Mouse (Mus musculus) hindbrain, embryonic 15.5 days (tissue): Measurements from ENCODE around the gene Slc22a17. TPM values are rescaled to one million over a fixed set of nuclear protein-coding genes. Genes with fewer than 3 reads are reported as not detected.

Experiments used
- ATAC-seq: fragments of 200-750 bp; cut with Nextera tagmentation; 2 replicates; pipeline ENCODE4 v1.8.0; 2017; ENCODE audit warnings: low read depth, moderate number of reproducible peaks, moderate TSS enrichment; ENCODE audit not compliant: low FRiP score
- H3K27ac ChIP-seq: fragments of 300-500 bp; sonication (generic); replicated peaks from 2 replicates; pipeline ENCODE4 v1.5.1; 2015; ENCODE audit warnings: mild to moderate bottlenecking, inconsistent platforms
- H3K27me3 ChIP-seq: fragments of 300-500 bp; sonication (generic); 2 replicates; pipeline ENCODE4 v1.6.1; 2015; ENCODE audit warnings: control low read depth, inconsistent platforms
- H3K36me3 ChIP-seq: fragments of 300-500 bp; sonication (generic); 2 replicates; pipeline ENCODE4 v1.6.1; 2015; ENCODE audit warnings: control low read depth, inconsistent platforms
- H3K4me1 ChIP-seq: fragments of 300-500 bp; sonication (generic); replicated peaks from 2 replicates; pipeline ENCODE4 v1.6.1; 2015; ENCODE audit warnings: control low read depth, inconsistent platforms
- H3K4me2 ChIP-seq: fragments of 300-500 bp; sonication (generic); 2 replicates; pipeline ENCODE4 v1.6.1; 2015; ENCODE audit warnings: moderate library complexity, mild to moderate bottlenecking, inconsistent platforms
- H3K4me3 ChIP-seq: fragments of 300-500 bp; sonication (generic); 2 replicates; pipeline ENCODE4 v1.5.1; 2015; ENCODE audit warnings: mild to moderate bottlenecking, inconsistent platforms
- H3K9ac ChIP-seq: fragments of 300-500 bp; sonication (generic); 2 replicates; pipeline ENCODE4 v1.6.1; 2015; ENCODE audit warnings: inconsistent platforms
- H3K9me3 ChIP-seq: fragments of 300-500 bp; sonication (generic); 2 replicates; pipeline ENCODE4 v1.6.1; 2016; ENCODE audit warnings: control low read depth, inconsistent platforms
- WGBS: fragments of 180-500 bp; shearing (Covaris S2); methylation state at CpG from one replicate; pipeline ENCODE4 v1.1.7; 2015; 5-methylcytosine and 5-hydroxymethylcytosine counted together
- polyA plus RNA-seq: library from polyadenylated mRNA; unstranded; fragments of >200 nt; fragmentation: Nextera tagmentation; extraction: Ambion mirVana; gene quantifications from 2 replicates; pipeline ENCODE4 v1.2.1, GENCODE M21; 2015

The Slc22a17 gene
- polyA plus RNA-seq, 1 experiment from 2014 or later: 277 TPM

DNA sequence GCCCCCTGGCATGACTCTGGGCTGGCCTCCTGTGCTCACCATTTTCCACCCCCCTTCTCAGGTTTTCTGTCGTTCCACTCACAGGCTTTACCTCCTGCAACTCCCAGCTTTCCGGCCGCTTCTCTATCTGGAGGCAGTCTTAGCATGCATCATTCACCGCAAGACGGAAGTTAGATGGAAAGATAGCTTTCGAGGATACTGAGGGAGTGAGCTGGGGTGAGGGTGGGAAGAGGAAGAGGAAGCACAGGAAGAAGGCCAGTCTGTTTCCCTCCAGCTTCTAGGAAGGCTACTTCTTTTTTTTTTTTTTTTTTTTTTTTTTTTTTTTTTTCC lies 23.9 kb upstream of the Slc22a17 start:
- Histone ChIP-seq H3K4me3 (no peak overlapping the region), H3K9me3 (no peaks in the 10 kb centered on the region), H3K27ac (peak overlapping the region; percentile 73), H3K36me3 (no peaks in the 10 kb centered on the region), H3K9ac (0 out of 2 replicates have a peak overlapping the region, but pooled peaks have one; percentile 10), H3K4me1 (peaks cover 28% of the 10 kb centered on the region), H3K4me2 (peak overlapping the region; percentile 37), H3K27me3 (no peaks in the 10 kb centered on the region)
- WGBS: 53% methylated on average over 6 of the region's 6 CpGs
- no peak for ATAC-seq

DNA sequence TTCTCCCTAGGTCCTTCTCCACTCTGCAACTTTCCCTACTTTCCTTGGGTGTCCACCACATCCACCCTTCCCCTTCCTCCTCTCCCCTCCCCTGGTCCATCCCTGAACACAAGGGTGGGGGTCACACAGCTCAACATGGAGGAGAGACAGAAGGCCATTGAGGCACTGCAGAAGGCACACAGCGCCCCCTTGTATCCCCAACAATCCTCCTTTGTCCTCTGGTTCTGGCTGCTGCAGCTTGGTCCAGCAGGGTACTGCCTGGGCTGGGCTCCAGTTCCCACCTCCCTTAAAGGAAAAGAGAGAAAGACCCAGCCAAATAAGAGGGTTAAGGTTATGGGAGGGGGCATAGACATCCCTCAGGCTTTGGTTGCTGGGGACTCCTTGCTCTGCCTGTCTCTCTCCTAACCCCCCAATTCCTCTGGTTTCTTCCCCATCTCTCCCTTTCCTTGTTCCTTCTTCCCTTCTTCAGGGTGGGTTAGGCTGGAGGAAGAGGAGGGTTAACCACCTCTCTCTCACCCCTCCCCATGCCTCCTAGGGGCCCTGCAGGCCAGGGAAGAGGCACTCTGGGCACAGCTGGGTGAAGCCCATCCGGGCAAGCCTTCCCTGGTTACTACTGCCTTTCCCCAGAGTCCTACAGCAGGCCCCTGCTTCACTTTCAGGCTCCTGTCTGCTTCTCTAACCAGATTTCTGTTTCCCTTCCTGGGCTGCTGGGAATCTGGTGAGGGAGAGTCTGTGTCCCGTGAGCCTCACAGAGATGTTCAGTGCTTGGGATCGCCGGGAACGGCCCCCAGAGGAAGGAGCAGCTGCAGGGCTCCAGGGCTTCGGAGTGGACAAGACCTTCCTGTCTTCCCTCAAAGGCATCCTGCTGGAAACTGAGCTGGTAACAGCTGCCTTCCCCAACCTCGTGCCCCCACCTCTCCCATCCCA lies 23.2 kb upstream of the Slc22a17 start, which contains the start of gene Cmtm5:
Gene Cmtm5 (plus strand): TSS at position 358 of the 927 bp plus-strand sequence.
- H3K36me3 ChIP-seq: no peaks in the 10 kb centered on the region
- 24% methylated on average over 8 of the region's 8 CpGs for WGBS

DNA sequence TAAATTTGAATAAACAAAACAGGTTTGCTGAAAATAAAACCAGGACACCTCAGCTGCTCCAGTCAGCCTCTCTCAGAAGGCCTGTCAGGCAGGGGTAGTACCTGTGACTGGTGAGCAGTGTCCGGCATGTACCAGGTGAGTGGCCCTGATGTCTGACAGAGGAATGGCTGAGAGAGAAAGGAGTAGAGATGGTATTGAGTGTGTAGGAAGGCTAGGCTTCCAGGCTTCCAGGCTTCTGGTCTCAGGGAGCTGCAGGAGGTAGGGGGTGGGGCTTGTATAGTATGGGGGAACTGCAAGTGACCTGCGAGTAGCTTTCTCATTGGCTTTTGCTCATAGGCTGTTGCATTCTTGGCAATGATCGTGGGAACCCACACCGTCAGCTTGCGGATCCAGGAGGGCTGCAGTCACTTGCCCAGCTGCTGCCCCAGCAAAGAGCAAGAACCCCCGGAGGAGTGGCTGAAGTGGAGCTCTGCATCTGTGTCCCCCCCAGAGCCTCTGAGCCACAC lies 19.8 kb upstream of the Slc22a17 start, which contains the start of gene Il25:
Gene Il25 (plus strand): TSS at position 51 of the 506 bp plus-strand sequence.
- no peaks in the 10 kb centered on the region for H3K36me3 ChIP-seq
- no peak within 1 kb of the TSS for H3K9ac ChIP-seq
- H3K27me3 ChIP-seq: no peaks in the 10 kb centered on the region
- no peak within 1 kb of the TSS for H3K4me3 ChIP-seq
- H3K27ac ChIP-seq: no peak within 1 kb of the TSS
- 19% methylated on average over 6 of the region's 6 CpGs for WGBS
- peak; percentile 15; the same call in 1 of the 2 replicates for ATAC-seq
- no peaks in the 10 kb centered on the region for H3K9me3 ChIP-seq
- peak within 1 kb of the TSS; percentile 3; the same call in 1 of the 2 replicates for H3K4me2 ChIP-seq
- H3K4me1 ChIP-seq: peaks cover 31% of the 10 kb centered on the region

More for the DNA sequence above, 23.2 kb upstream of the Slc22a17 start, which contains the start of gene Cmtm5:
- peak within 1 kb of the TSS; percentile 73 for H3K27ac ChIP-seq
- ATAC-seq: peak; percentile 67
- H3K4me3 ChIP-seq: no peak within 1 kb of the TSS
- peak within 1 kb of the TSS; percentile 37 for H3K4me2 ChIP-seq
- no peaks in the 10 kb centered on the region for H3K27me3 ChIP-seq
- peaks cover 28% of the 10 kb centered on the region for H3K4me1 ChIP-seq
- H3K9me3 ChIP-seq: no peaks in the 10 kb centered on the region
- 0 out of 2 replicates have a peak within 1 kb of the TSS, but pooled peaks have one; percentile 10 for H3K9ac ChIP-seq

DNA sequence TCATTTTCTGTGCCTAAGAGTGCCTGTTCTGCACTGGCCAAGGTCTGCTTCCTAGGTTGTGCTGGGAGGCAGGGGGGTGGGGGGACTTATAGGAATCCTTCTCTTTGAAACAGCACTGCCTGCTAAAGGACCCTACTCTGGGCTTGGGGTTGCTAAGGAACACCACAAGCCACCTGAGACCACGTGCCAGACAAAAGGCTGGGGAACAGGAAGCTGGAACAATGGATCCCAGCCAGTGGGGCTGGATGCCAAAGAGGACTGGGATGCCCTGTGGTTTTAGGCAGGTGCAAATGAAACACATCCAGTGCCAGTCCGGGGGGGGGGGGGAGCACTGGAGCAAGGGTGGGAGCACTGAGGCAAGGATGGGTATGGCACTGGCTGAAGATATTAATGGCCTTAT lies 17.5 kb upstream of the Slc22a17 start:
- Histone ChIP-seq H3K4me2 (no peak overlapping the region), H3K9me3 (no peaks in the 10 kb centered on the region), H3K4me3 (no peak overlapping the region), H3K4me1 (peaks cover 39% of the 10 kb centered on the region), H3K9ac (no peak overlapping the region), H3K27me3 (no peaks in the 10 kb centered on the region), H3K27ac (no peak overlapping the region), H3K36me3 (no peaks in the 10 kb centered on the region)
- WGBS: 27% methylated on average over 2 of the region's 2 CpGs
- ATAC-seq: no peak

- Histone ChIP-seq H3K9me3 (no peaks in the 10 kb centered on the region), H3K4me1 (peaks cover 39% of the 10 kb centered on the region), H3K27ac (no peak overlapping the region), H3K4me3 (no peak overlapping the region), H3K9ac (no peak overlapping the region), H3K36me3 (no peaks in the 10 kb centered on the region), H3K27me3 (no peaks in the 10 kb centered on the region), H3K4me2 (no peak overlapping the region)
- 70% methylated on average over 5 of the region's 5 CpGs for WGBS
- no peak for ATAC-seq
These were observed 16.9 kb upstream of the Slc22a17 start for GRCm38 (mm10) chr14:54929801-54930200.

GRCm38 (mm10) chr14:54927296-54927695 lies 14.4 kb upstream of the Slc22a17 start:
- Histone ChIP-seq H3K27ac (peak overlapping the region; percentile 89), H3K36me3 (no peaks in the 10 kb centered on the region), H3K4me1 (peaks cover 43% of the 10 kb centered on the region), H3K9ac (no peak overlapping the region), H3K27me3 (no peaks in the 10 kb centered on the region), H3K4me2 (peak overlapping the region; percentile 96), H3K9me3 (no peaks in the 10 kb centered on the region), H3K4me3 (peak overlapping the region; percentile 58; the same call in 1 of the 2 replicates)
- ATAC-seq: no peak
- 23% methylated on average over 7 of the region's 7 CpGs for WGBS

GRCm38 (mm10) chr14:54926401-54927158 lies 13.6 kb upstream of the Slc22a17 start:
- Histone ChIP-seq H3K27ac (peak overlapping the region; percentile 89), H3K4me2 (peak overlapping the region; percentile 96), H3K4me3 (peak overlapping the region; percentile 58), H3K9ac (peak overlapping the region; percentile 74), H3K27me3 (no peaks in the 10 kb centered on the region), H3K4me1 (peaks cover 43% of the 10 kb centered on the region), H3K9me3 (no peaks in the 10 kb centered on the region), H3K36me3 (no peaks in the 10 kb centered on the region)
- ATAC-seq: peak; percentile 61
- WGBS: under 1% methylated on average over 52 of the region's 58 CpGs

- Histone ChIP-seq H3K9ac (peak within 1 kb of the TSS; percentile 74), H3K36me3 (peaks cover 5% of the 10 kb centered on the region), H3K4me3 (peak within 1 kb of the TSS; percentile 58), H3K4me2 (peak within 1 kb of the TSS; percentile 96), H3K9me3 (no peaks in the 10 kb centered on the region), H3K27me3 (no peaks in the 10 kb centered on the region), H3K27ac (peak within 1 kb of the TSS; percentile 89), H3K4me1 (peaks cover 41% of the 10 kb centered on the region)
- 2% methylated on average over 53 of the region's 57 CpGs for WGBS
- peak; percentile 73 for ATAC-seq
These were observed 12.7 kb upstream of the Slc22a17 start, which contains the start of gene Efs for GRCm38 (mm10) chr14:54925349-54926342. Gene Efs (minus strand): TSS chr14:54926126.

GRCm38 (mm10) chr14:54924641-54925348 lies 11.9 kb upstream of the Slc22a17 start:
- H3K9me3 ChIP-seq: no peaks in the 10 kb centered on the region
- ATAC-seq: peak; percentile 27; the same call in 1 of the 2 replicates
- peak overlapping the region; percentile 89 for H3K27ac ChIP-seq
- H3K36me3 ChIP-seq: peaks cover 9% of the 10 kb centered on the region
- H3K4me3 ChIP-seq: peak overlapping the region; percentile 58
- 0 out of 2 replicates have a peak overlapping the region, but pooled peaks have one; percentile 74 for H3K9ac ChIP-seq
- no peaks in the 10 kb centered on the region for H3K27me3 ChIP-seq
- peak overlapping the region; percentile 96 for H3K4me2 ChIP-seq
- peaks cover 37% of the 10 kb centered on the region for H3K4me1 ChIP-seq
- 18% methylated on average over 7 of the region's 7 CpGs for WGBS

DNA sequence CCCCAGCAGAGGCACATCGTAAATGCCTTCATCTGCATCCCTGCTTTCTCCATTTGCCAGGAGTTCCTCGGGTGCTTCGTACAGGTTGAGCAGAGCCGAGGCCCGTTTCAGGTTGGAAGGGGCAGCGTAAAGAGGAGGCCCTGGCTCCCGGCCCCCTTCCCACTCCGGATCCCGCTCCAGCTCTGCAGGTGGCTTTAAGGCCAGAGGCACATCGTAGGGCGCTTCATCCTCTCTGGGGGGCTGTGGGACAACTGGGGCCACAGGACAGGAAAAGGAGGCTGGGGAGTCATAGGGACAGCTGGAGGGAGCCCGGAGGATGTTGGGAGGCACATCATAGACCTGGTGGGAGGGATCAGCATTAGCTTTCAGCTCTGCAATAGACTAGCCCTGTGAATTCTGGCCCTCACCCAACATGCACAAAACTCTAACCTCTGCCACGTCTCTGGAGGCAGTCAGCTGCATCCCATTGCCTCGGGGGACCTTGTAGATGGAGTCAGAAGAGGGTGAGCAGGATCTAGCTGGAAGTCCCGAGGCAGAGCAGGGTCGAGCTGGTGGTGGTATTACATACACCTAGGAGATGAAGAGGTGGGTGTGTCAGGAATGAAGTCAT lies 7.2 kb upstream of the Slc22a17 start:
- Histone ChIP-seq H3K9me3 (no peaks in the 10 kb centered on the region), H3K4me3 (no peak overlapping the region), H3K36me3 (peaks cover 12% of the 10 kb centered on the region), H3K9ac (no peak overlapping the region), H3K4me1 (peaks cover 14% of the 10 kb centered on the region), H3K4me2 (no peak overlapping the region), H3K27ac (no peak overlapping the region), H3K27me3 (no peaks in the 10 kb centered on the region)
- 91% methylated on average over 16 of the region's 16 CpGs for WGBS
- ATAC-seq: no peak
